Mouse (Mus musculus) bone marrow macrophage, adult 2 months (primary cell): Measurements from ENCODE around the gene Tle1. TPM values are rescaled to one million over a fixed set of nuclear protein-coding genes. Genes with fewer than 3 reads are reported as not detected.

Source experiments
- H3K27ac ChIP-seq: 2 replicates; pipeline ENCODE4 v1.5.1; 2012; ENCODE audit warnings: low read depth, low read length; ENCODE audit not compliant: insufficient read depth
- H3K4me1 ChIP-seq: 2 replicates; pipeline ENCODE4 v1.6.1; 2012; ENCODE audit warnings: low read length; ENCODE audit not compliant: control insufficient read depth, insufficient read depth
- H3K4me3 ChIP-seq: 2 replicates; pipeline ENCODE4 v1.5.1; 2012; ENCODE audit warnings: mild to moderate bottlenecking, low read length, moderate library complexity; ENCODE audit not compliant: insufficient read depth
- CTCF ChIP-seq: IDR thresholded peaks from 2 replicates; pipeline ENCODE4 v1.5.1; 2012; ENCODE audit warnings: low read depth, mild to moderate bottlenecking, low read length, moderate library complexity
- POLR2A ChIP-seq: IDR thresholded peaks from 2 replicates; pipeline ENCODE4 v1.6.1; 2012; ENCODE audit warnings: mild to moderate bottlenecking, low read depth, low read length, borderline replicate concordance
- polyA plus RNA-seq: library from polyadenylated mRNA; stranded (reverse); fragments of >200 nt; gene quantifications from 2 replicates; pipeline ENCODE4 v1.2.4, GENCODE M21; 2012; ENCODE audit not compliant: missing spikeins, insufficient read depth, insufficient read length

The Tle1 gene
- polyA plus RNA-seq, 1 experiment = 28.1 TPM

DNA sequence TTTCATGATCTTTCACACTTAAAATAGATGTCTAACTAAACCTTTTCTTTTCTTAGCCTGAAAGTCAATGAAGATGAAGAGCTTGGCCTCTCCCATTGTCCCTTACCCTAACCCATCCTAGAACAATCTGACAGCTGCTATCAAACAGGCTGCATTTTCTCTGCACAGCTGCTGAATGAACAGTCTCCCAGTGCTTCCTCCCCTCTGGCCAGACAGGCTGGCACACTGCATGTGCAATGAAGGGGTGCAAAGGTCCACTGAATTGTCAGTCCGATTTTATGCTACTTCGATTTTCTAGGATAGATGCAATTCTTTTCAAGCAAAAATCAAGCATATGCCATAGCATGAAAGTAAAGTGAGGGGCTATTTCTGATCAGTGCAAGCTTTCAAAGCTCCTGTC, 34.2 kb downstream of the Tle1 start:
- no peak overlapping the region for H3K27ac ChIP-seq
- no peak overlapping the region for H3K4me3 ChIP-seq
- no peak for TF ChIP-seq CTCF
- no peak for TF ChIP-seq POLR2A
- no peaks in the 10 kb centered on the region; the same call in 1 of the 2 replicates for H3K4me1 ChIP-seq

DNA sequence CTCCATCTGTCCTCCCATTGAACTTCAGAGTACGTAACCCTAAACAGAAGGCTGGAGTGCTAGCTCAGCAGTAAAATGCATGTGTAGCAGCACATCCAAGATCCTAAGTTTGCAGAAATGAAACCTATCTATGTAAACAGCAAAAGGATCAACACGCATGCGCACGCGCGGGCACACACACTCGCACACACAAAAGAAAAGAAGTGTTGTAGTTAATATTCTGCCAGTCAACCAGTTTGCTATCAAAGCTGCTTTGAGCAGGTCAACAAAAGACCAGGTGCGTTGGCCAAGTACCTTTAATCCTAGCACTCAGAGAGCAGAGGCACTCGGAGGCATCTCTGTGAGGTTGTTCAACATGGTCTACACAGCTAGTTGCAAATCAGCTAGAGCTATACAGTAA, 35.0 kb downstream of the Tle1 start:
- Histone ChIP-seq H3K4me3 (no peak overlapping the region), H3K27ac (no peak overlapping the region), H3K4me1 (no peaks in the 10 kb centered on the region; the same call in 1 of the 2 replicates)
- TF ChIP-seq POLR2A = no peak
- TF ChIP-seq CTCF = no peak

DNA sequence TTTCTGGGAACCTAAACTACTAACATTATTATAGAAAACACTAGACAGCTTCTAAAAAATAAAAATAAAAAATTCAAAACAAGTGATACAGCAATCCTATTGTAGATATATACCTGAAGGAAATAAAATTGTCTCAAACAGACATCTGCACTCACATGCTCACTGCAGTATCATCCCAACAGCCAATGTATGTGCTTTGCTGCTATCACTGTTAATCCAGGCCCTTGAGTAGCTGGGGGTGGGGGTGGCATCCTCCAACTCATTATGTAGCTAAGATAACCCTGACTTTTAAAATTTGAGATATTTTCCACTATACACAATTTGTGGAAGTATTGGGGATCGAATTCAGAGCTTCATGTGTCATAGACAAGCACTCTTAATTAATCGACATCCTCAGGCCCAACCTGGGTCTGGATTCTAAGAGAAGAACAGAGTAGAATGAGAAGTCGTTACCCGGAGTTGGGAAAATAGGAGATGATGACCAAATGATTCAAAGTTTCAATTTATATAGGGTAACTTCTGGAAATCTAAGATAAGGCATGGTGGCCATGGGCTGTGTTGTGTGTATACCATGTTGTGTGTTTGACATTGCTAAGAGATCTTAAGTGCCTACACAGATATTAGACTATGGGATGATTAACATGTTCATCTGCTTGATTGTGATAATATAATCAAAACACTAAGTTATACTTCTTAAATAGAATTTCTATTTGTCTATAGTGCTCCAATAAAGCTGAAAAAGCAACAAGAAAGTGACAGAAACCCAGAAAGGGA, 38.1 kb downstream of the Tle1 start:
- H3K4me3 ChIP-seq = no peak overlapping the region
- no peaks in the 10 kb centered on the region; the same call in 1 of the 2 replicates for H3K4me1 ChIP-seq
- TF ChIP-seq POLR2A (no peak), CTCF (no peak)
- no peak overlapping the region for H3K27ac ChIP-seq

DNA sequence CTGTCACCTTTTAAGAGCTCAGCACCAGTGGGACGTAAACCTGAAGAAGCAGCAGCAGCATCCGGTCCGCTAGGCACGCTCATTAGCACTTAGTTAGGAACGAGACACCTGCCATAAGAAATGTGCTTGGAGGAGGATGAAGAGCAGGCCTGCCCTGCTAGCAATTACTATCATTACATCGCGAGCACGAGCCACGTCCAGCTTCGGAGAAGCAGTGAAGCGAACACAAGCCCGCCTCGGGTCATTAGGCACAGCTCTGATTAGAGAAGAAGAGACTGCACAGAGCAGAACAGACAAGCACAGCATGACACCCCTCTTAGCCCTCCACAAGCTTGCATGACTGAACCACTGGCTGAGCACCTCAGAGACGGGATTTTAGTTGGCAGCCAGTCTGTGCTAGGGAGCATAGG, 40.6 kb downstream of the Tle1 start:
- no peak for TF ChIP-seq POLR2A
- no peak for TF ChIP-seq CTCF
- H3K27ac ChIP-seq = no peak overlapping the region
- H3K4me3 ChIP-seq = no peak overlapping the region
- no peaks in the 10 kb centered on the region for H3K4me1 ChIP-seq

DNA sequence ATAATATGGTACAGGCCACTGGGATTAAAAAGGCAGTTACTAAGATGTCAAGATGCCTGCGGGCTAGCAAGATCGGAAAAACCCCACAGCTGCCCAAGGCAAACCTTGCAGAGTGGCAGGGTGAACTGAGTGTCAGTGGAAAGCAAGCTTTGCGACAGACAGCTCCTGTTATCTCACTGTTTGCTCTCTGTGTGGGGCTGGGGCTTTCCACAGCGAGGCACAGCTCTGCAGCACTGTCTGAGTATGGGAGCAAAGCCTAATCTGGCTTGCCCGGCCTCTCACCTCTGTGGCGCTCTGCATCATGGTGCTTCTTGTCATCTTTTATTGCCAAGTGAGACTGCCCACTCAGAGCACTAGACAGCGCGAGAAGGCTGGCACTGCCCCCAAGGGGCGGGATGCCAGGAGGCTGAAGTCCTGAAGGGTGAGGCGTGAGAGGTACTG, 42.8 kb downstream of the Tle1 start:
- TF ChIP-seq CTCF (no peak), POLR2A (no peak)
- no peak overlapping the region for H3K27ac ChIP-seq
- H3K4me3 ChIP-seq = no peak overlapping the region
- H3K4me1 ChIP-seq = no peaks in the 10 kb centered on the region

DNA sequence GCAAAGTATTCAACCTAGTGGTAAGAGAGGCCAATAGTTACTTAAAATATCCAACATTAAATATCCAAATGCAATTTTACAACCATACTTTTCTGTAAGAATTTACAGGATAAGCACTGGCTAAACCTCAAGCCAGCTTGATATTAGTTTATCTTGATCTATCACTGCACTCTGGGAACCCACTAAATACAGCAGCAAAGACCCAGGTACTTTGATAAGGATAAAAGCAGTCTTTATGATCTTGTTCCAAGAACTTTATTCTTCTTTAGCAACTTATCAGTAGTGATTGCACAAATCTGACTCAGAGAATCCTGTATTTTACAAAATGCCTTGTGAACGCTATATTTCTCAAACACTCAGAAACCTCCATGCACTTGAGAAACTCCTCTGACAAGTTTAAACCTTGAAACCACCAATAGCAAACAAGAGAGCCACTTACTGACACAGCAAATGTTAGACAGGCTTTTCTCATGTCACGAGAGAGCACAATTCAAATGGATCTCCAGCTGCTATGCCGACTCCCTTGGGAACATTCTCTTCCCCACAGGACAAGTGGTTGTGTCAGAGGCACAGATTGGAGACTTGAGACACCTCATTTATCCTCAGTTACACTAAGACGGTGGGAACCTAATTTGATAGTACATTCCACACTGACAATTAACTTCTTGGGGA, 50.1 kb downstream of the Tle1 start:
- Histone ChIP-seq H3K4me3 (no peak overlapping the region), H3K4me1 (no peaks in the 10 kb centered on the region)
- TF ChIP-seq CTCF = no peak

DNA sequence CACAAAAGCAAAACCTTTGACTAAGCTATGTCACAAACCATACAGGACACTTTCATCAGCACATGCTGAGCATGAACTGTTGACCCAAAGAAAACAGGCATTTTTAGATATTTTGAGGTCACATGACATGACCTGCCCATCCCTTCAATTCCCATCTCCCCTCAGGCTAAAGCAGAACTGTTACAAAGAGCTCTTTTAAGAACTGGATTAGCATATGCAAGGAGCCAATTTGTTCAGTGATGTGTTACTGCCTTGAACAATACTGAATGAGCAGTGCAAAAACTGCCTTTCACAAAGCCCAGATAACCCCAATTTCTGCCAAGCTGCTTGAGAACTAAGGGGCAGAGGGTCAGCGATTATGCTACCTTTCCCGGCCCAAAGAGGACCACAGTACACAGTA, 54.7 kb downstream of the Tle1 start:
- Histone ChIP-seq H3K4me1 (no peaks in the 10 kb centered on the region), H3K27ac (no peak overlapping the region), H3K4me3 (no peak overlapping the region)
- no peak for TF ChIP-seq CTCF
- TF ChIP-seq POLR2A = no peak

More for the DNA sequence above, 50.1 kb downstream of the Tle1 start:
- H3K27ac ChIP-seq = no peak overlapping the region

DNA sequence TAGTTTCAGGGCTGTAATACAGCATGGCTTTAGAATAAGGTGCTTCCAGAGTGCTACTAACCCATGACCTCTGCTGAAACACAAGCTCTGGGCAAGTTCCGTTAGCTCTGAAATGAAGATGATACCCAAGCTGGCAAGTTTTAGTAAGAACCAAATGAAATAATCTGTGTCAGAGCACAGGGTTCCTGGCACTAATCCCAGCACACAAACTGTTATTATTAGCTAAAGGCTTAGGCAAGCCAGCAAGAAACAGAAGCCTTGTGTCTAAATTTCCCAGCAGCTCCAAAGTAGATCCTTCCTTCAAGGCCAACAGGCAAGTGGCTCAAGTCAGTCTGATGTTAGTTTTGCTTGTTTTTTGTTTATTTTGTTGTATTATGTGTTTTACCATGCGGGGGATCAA, 56.2 kb downstream of the Tle1 start:
- TF ChIP-seq POLR2A (no peak), CTCF (no peak)
- Histone ChIP-seq H3K4me1 (no peaks in the 10 kb centered on the region), H3K27ac (no peak overlapping the region), H3K4me3 (no peak overlapping the region)

DNA sequence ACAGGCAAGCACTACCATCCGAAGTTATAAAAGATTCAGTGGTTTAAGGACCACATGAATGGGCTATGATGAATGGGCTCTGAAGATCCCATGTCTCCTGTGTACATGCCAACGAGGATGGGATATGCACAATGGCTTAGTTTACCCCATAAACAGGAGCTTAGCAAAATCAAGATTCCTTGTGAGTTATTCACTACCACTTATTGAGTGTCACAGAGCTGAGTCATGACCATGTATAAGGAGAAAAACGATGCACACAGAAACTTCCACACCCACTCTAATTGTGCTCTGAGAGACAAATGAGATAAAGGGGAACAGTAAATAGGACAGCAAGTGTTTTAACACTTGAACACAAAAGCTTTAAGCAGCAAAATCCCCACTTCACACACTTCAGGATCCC, 60.0 kb downstream of the Tle1 start:
- H3K27ac ChIP-seq = no peak overlapping the region
- 0 out of 2 replicates have a peak, but pooled peaks cover 2% of the 10 kb centered on the region for H3K4me1 ChIP-seq
- no peak overlapping the region for H3K4me3 ChIP-seq
- TF ChIP-seq POLR2A (no peak), CTCF (no peak)

DNA sequence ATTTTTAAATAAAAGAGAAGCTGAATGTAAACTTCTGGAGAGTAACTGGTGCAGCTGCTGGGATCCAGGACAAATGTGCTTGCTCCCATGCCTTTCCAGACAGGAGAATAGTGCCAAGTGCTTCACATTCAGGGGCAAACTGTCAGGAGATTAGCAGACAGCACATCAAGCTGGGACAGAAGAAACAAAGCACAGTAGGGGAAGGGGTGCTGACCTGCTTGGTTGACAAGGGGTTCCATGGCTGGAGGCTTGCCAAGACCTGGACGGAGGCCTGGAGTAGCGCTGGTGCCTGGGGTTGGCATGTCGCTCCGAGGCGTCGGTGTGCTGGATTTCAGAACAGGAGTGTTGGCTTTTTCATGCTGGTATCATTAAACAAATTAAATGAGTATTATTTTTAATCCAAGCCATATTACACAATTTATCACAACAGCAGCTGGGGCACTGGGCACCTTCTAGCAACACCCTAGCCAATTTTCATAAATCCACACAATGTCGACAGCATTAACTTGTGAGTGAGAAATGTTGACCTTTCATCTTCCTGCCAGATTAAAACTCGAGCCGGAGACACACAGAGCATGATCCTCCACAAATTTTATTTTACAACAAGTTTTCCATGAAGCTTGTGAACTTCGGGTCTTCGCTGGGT, 61.1 kb downstream of the Tle1 start:
- Histone ChIP-seq H3K4me1 (0 out of 2 replicates have a peak, but pooled peaks cover 2% of the 10 kb centered on the region), H3K27ac (no peak overlapping the region), H3K4me3 (no peak overlapping the region)
- TF ChIP-seq POLR2A (no peak), CTCF (no peak)
